Mouse (Mus musculus): ENCODE data around the gene Ccdc125. TPM values are rescaled to one million over a fixed set of nuclear protein-coding genes. Genes with fewer than 3 reads are reported as not detected.
A peak's percentile ranks its signal among the peaks of the same experiment; 100 is the strongest.

Gene Ccdc125
- polyA plus RNA-seq, 1 experiment from 2014 or later: 1.5 TPM

DNA sequence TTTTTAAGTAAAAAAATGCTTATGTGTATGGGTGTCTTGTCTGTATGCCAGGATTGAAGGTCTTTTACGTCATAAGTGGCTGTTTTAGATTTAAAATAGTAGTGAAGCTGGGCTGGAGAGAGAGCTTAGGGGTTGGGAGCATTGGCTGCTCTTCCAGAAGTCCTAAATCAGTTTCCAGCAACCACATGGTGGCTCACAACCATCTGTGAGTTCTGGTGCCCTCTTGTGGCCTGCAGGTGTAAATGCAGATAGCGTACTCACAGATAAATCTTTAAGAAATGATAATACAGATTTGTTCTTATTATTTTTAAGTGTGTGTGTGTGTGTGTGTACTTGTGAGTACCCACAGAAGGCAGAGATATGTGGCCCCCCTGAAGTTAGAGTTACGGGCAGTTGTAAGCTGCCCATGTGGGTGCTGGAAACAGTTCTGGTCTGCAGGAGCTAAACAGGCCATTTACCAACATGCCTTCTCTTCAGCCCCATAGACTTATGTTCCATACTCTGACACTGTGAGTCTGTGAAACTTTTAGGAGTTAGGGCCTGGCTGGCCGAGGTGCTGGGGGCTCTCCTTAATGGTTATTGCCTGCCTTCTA is 9.6 kb upstream of the Ccdc125 start:
- no peak for ATAC-seq (ENCODE audit: low FRiP score)
- WGBS: 50% methylated on average over 4 of the region's 4 CpGs
- H3K4me2 ChIP-seq (replicated peaks): no peak overlapping the region
- no peak overlapping the region for H3K27ac ChIP-seq
- H3K36me3 ChIP-seq (replicated peaks; ENCODE audit: control insufficient read depth, insufficient read depth): peaks cover 14% of the 10 kb centered on the region
- no peaks in the 10 kb centered on the region for H3K27me3 ChIP-seq (ENCODE audit: control insufficient read depth, insufficient read depth, low read length)
- H3K4me1 ChIP-seq (replicated peaks; ENCODE audit: control insufficient read depth, insufficient read depth, low read length): no peaks in the 10 kb centered on the region
- DNase-seq (ENCODE audit: low spot score): peak; percentile 83
- no peaks in the 10 kb centered on the region for H3K9me3 ChIP-seq (ENCODE audit: control insufficient read depth, low read length)
- H3K9ac ChIP-seq: no peak overlapping the region
- no peak overlapping the region for H3K4me3 ChIP-seq (replicated peaks; ENCODE audit: low read length)

DNA sequence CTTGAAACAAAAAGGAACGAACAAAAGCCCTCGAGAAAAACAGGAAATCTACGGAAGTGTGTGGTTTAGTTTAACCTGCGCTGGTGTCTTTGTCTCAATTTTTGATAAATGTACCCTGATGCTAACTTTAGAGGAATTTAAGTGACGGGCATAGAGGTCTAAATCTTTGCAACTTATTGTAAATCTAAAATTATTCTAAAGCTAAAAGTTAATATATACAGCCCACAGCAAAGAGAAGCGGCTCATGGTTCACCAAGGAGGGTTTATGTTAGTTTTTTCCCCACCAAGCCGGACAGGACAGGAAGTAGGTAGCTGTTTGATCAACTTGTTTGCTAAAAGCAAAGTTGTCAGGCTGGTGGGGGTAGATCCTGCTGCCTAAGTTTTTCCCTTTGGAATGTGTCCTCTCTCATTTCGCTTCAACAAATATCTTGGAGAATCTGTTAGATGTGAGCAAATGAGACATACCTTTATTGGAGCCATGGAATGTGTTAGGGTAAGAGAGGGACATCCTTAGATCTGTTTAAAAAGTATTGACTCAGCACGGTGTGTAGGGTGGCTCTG is 744 bp downstream of the Ccdc125 start:
- no peaks in the 10 kb centered on the region; the same call in 1 of the 2 replicates for H3K27me3 ChIP-seq (ENCODE audit: control insufficient read depth, insufficient read depth, low read length)
- WGBS: 67% methylated on average over 9 of the region's 9 CpGs
- peaks cover 15% of the 10 kb centered on the region for H3K36me3 ChIP-seq (replicated peaks; ENCODE audit: control insufficient read depth, insufficient read depth)
- ATAC-seq (ENCODE audit: low FRiP score) (no peak), DNase-seq (ENCODE audit: low spot score) (no peak)
- H3K9ac ChIP-seq: peak overlapping the region; percentile 51; the same call in 1 of the 2 replicates
- H3K4me1 ChIP-seq (replicated peaks; ENCODE audit: control insufficient read depth, insufficient read depth, low read length): no peaks in the 10 kb centered on the region; the same call in 1 of the 2 replicates
- peak overlapping the region; percentile 37; the same call in 1 of the 2 replicates for H3K4me3 ChIP-seq (replicated peaks; ENCODE audit: low read length)
- H3K4me2 ChIP-seq (replicated peaks): peak overlapping the region; percentile 71
- no peak overlapping the region for H3K27ac ChIP-seq
- no peaks in the 10 kb centered on the region; the same call in 1 of the 2 replicates for H3K9me3 ChIP-seq (ENCODE audit: control insufficient read depth, low read length)

DNA sequence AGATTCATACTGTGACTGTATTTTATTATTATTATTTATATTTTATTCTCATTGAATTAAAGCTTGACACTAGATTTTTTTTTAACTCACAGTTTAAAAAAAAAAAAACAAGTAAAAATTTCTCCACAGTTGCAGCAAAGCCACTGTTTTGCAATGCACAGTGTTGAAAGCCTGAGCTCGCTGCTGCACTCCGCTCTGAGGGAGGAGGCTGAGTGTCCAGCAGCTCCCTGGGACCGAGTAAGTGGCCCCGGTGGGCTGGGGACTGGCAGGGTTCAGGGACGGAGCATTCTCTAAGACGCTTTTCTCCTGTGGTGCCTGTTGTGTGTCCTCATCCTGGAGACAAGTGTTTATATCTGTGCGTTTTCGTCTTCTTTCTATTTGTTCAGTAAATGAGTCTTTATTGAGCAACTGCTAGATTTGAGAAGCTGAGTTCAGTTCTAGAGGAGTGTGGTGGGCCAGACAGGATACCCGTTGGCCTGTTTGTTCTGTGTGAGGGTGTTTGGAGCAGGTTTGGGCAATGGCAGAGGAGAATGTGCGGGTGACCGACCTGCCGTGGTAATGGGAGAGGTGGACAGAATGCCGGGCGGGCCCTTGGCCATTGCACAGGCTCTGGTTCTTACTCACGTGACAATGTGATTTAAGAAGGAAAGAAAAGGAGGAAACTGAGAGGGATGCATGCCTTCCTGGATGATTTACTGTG is 6.6 kb downstream of the Ccdc125 start:
- ATAC-seq (ENCODE audit: low FRiP score) (no peak), DNase-seq (ENCODE audit: low spot score) (no peak)
- H3K36me3 ChIP-seq (replicated peaks; ENCODE audit: control insufficient read depth, insufficient read depth): no peaks in the 10 kb centered on the region
- no peaks in the 10 kb centered on the region for H3K4me1 ChIP-seq (replicated peaks; ENCODE audit: control insufficient read depth, insufficient read depth, low read length)
- no peak overlapping the region for H3K4me3 ChIP-seq (replicated peaks; ENCODE audit: low read length)
- no peak overlapping the region for H3K9ac ChIP-seq
- no peak overlapping the region for H3K27ac ChIP-seq
- 89% methylated on average over 15 of the region's 15 CpGs for WGBS
- H3K27me3 ChIP-seq (ENCODE audit: control insufficient read depth, insufficient read depth, low read length): no peaks in the 10 kb centered on the region
- no peaks in the 10 kb centered on the region; the same call in 1 of the 2 replicates for H3K9me3 ChIP-seq (ENCODE audit: control insufficient read depth, low read length)
- no peak overlapping the region for H3K4me2 ChIP-seq (replicated peaks)

DNA sequence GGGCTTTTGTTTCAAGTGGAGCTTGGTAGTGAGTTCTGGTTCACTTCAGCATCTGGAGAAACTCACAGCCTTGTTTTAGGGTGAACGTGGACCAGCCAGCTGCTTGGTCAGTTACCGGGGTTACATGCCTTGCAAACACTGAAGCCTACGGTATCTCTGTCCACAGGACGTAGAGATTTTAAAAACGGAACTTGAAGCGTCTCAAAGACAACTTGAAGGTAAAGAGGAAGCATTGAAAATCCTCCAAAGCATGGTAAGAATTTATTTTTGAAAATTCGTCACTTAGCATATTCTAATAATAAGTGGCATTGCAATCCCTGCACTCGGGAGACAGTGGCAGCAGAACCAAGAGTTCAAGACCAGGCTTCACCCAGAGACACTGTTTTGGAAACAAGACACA is 12.1 kb downstream of the Ccdc125 start:
- no peaks in the 10 kb centered on the region for H3K9me3 ChIP-seq (ENCODE audit: control insufficient read depth, low read length)
- H3K4me2 ChIP-seq (replicated peaks): no peak overlapping the region
- no peak overlapping the region for H3K27ac ChIP-seq
- DNase-seq (ENCODE audit: low spot score) (no peak), ATAC-seq (ENCODE audit: low FRiP score) (no peak)
- H3K4me3 ChIP-seq (replicated peaks; ENCODE audit: low read length): no peak overlapping the region
- WGBS: 90% methylated on average over 8 of the region's 8 CpGs
- no peaks in the 10 kb centered on the region for H3K4me1 ChIP-seq (replicated peaks; ENCODE audit: control insufficient read depth, insufficient read depth, low read length)
- no peaks in the 10 kb centered on the region for H3K36me3 ChIP-seq (replicated peaks; ENCODE audit: control insufficient read depth, insufficient read depth)
- H3K9ac ChIP-seq: no peak overlapping the region
- H3K27me3 ChIP-seq (ENCODE audit: control insufficient read depth, insufficient read depth, low read length): no peaks in the 10 kb centered on the region

DNA sequence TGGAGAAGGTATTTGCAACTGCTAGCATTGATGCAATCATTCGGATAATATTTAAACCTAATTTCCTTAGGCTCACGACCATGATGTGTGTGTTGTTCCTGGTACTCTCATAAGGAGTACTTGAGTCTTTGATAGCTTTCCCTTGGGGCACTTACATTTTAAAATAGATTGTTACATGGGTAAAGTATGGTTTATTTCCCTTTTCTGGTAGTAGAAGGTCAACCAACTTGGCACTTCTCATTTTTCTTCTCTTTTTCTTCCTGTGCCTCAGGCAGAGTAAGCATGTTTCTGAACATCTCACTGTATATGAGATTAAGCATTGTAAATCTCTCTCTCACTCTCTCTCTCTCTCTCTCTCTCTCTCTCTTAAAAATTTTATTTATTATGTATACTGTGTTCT is 13.3 kb downstream of the Ccdc125 start:
- Histone ChIP-seq H3K9ac (no peak overlapping the region), H3K4me2 (replicated peaks) (no peak overlapping the region), H3K9me3 (ENCODE audit: control insufficient read depth, low read length) (no peaks in the 10 kb centered on the region), H3K27me3 (ENCODE audit: control insufficient read depth, insufficient read depth, low read length) (no peaks in the 10 kb centered on the region), H3K4me1 (replicated peaks; ENCODE audit: control insufficient read depth, insufficient read depth, low read length) (no peaks in the 10 kb centered on the region), H3K4me3 (replicated peaks; ENCODE audit: low read length) (no peak overlapping the region), H3K36me3 (replicated peaks; ENCODE audit: control insufficient read depth, insufficient read depth) (no peaks in the 10 kb centered on the region), H3K27ac (no peak overlapping the region)
- WGBS: 82% methylated on average over 2 of the region's 2 CpGs
- ATAC-seq (ENCODE audit: low FRiP score) (no peak), DNase-seq (ENCODE audit: low spot score) (no peak)

DNA sequence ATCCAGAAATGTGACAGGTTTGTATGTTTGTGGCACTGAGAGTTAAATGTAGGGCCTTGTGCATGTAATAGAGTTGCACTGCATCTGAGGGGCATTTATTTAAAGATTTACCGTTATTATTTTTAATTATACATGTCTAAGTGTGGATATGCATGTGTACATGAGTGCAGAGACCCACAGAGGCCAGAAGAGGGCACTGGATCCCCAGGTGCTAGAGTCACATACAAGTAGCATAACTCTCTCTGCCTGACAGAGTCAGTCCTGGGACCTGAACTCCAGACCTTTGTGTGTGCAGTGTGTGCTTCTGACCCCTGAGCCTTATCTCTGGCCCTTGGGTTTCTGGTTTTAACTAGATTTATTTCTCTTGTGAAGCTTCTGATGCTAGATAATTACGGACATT is 14.8 kb downstream of the Ccdc125 start:
- H3K36me3 ChIP-seq (replicated peaks; ENCODE audit: control insufficient read depth, insufficient read depth): no peaks in the 10 kb centered on the region
- H3K27ac ChIP-seq: no peak overlapping the region
- no peaks in the 10 kb centered on the region for H3K27me3 ChIP-seq (ENCODE audit: control insufficient read depth, insufficient read depth, low read length)
- no peak overlapping the region for H3K9ac ChIP-seq
- WGBS: 72% methylated on average over 2 of the region's 2 CpGs
- no peaks in the 10 kb centered on the region for H3K4me1 ChIP-seq (replicated peaks; ENCODE audit: control insufficient read depth, insufficient read depth, low read length)
- no peak overlapping the region for H3K4me3 ChIP-seq (replicated peaks; ENCODE audit: low read length)
- no peak overlapping the region for H3K4me2 ChIP-seq (replicated peaks)
- no peak for DNase-seq (ENCODE audit: low spot score)
- no peaks in the 10 kb centered on the region for H3K9me3 ChIP-seq (ENCODE audit: control insufficient read depth, low read length)
- no peak for ATAC-seq (ENCODE audit: low FRiP score)

DNA sequence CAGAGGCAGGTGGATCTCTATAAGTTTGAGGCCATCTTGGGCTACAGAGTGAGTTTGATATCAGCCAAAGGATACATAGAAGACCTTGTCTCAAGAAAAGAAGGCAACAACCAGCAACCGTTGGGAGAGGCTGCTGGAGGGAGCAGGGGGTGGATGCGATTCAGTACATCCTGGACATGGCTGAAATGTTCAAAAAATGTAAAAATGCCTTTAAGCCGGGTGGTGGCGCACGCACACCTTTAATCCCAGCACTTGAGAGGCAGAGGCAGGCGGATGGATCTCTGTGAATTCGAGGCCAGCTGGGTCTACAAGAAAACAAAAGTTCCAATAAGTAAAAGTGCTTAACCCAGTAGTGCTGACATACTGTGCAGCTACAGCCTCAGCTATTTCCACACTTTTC is 18.0 kb downstream of the Ccdc125 start:
- ATAC-seq (ENCODE audit: low FRiP score) (no peak), DNase-seq (ENCODE audit: low spot score) (no peak)
- no peak overlapping the region for H3K9ac ChIP-seq
- H3K9me3 ChIP-seq (ENCODE audit: control insufficient read depth, low read length): no peaks in the 10 kb centered on the region
- no peaks in the 10 kb centered on the region for H3K27me3 ChIP-seq (ENCODE audit: control insufficient read depth, insufficient read depth, low read length)
- no peak overlapping the region for H3K27ac ChIP-seq
- WGBS: 65% methylated on average over 7 of the region's 7 CpGs
- no peaks in the 10 kb centered on the region for H3K4me1 ChIP-seq (replicated peaks; ENCODE audit: control insufficient read depth, insufficient read depth, low read length)
- no peak overlapping the region for H3K4me3 ChIP-seq (replicated peaks; ENCODE audit: low read length)
- H3K4me2 ChIP-seq (replicated peaks): no peak overlapping the region
- no peaks in the 10 kb centered on the region for H3K36me3 ChIP-seq (replicated peaks; ENCODE audit: control insufficient read depth, insufficient read depth)

DNA sequence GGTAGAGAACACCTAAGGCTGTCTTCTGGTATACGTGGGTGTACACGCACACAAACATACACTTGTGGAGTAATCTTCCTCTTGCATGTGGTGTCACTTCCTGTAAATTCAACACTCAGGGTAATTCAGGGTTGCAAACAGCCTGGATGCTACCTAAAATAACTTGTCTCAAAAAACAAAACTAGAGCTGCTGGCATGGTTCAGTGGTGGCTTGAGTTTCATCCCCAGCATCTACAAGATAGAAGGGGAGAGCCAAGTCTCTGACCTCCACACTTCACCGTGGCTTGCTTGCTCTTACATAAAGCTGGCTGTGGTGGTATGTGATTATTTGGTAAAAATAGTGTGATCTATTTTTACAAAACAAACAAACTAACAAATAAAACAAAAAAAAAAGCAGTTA is 28.0 kb downstream of the Ccdc125 start:
- H3K9me3 ChIP-seq (ENCODE audit: control insufficient read depth, low read length): no peaks in the 10 kb centered on the region
- H3K4me2 ChIP-seq (replicated peaks): no peak overlapping the region
- DNase-seq (ENCODE audit: low spot score) (no peak), ATAC-seq (ENCODE audit: low FRiP score) (no peak)
- no peak overlapping the region for H3K4me3 ChIP-seq (replicated peaks; ENCODE audit: low read length)
- H3K9ac ChIP-seq: no peak overlapping the region
- no peak overlapping the region for H3K27ac ChIP-seq
- no peaks in the 10 kb centered on the region for H3K4me1 ChIP-seq (replicated peaks; ENCODE audit: control insufficient read depth, insufficient read depth, low read length)
- no peaks in the 10 kb centered on the region for H3K27me3 ChIP-seq (ENCODE audit: control insufficient read depth, insufficient read depth, low read length)
- 88% methylated on average over 3 of the region's 3 CpGs for WGBS
- H3K36me3 ChIP-seq (replicated peaks; ENCODE audit: control insufficient read depth, insufficient read depth): peaks cover 65% of the 10 kb centered on the region

DNA sequence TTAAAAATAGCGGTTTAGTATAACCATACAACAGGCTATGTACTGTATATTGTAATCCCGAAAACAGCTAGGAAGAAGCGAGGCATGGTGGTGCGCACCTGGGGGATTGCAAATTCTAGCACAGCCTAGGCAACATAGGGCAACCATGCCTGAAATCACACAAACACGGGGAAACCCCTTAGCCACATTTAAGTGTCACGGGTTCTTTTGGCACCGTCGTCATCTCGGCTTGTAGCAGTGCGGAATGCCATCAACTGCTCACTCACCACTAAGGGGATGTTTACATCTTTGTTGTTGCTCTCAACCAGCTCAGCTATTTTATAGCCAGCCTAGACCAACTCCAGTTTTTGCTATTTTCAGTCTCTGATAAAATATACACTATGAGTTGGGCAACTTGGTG is 29.3 kb downstream of the Ccdc125 start:
- no peak for ATAC-seq (ENCODE audit: low FRiP score)
- Histone ChIP-seq H3K36me3 (replicated peaks; ENCODE audit: control insufficient read depth, insufficient read depth) (peaks cover 77% of the 10 kb centered on the region), H3K4me2 (replicated peaks) (no peak overlapping the region), H3K4me3 (replicated peaks; ENCODE audit: low read length) (no peak overlapping the region), H3K9me3 (ENCODE audit: control insufficient read depth, low read length) (no peaks in the 10 kb centered on the region), H3K4me1 (replicated peaks; ENCODE audit: control insufficient read depth, insufficient read depth, low read length) (no peaks in the 10 kb centered on the region), H3K27me3 (ENCODE audit: control insufficient read depth, insufficient read depth, low read length) (no peaks in the 10 kb centered on the region), H3K27ac (no peak overlapping the region), H3K9ac (no peak overlapping the region)
- WGBS: 98% methylated on average over 10 of the region's 10 CpGs
- no peak for DNase-seq (ENCODE audit: low spot score)

Measured in hindbrain, embryonic 14.5 days (tissue).